In genomic region chr8:114929597-114929996, GRCm38 (mm10) we compare ENCODE assay signal across 17 mouse cellular contexts.
"Had no signal": no experiment of that assay in that cellular context is flagged by ENCODE, and none has a peak within 500 bp of the region (broad histone marks: within the 10 kb centered on the region; RNA-seq: fewer than 3 reads in every experiment).

No protein-coding gene starts in this region.

- H3K4me3 ChIP-seq: left cerebral cortex, adult 2 months; liver, embryonic 13.5 days; midbrain, embryonic 12.5 days; midbrain, embryonic 15.5 days; myocyte; neural tube, embryonic 13.5 days had no signal

- DNase-seq: kidney, adult 18-20 months; kidney, adult 9 months; kidney, postnatal 10 days; kidney, postnatal 36 days; layer of hippocampus, postnatal 36 days; liver, embryonic 13.5 days; lung, embryonic 14.5 days; lung, postnatal 14 days; right cerebral cortex, postnatal 25 days; thymus, adult 18-20 months; thymus, postnatal 36 days had no signal

- ATAC-seq: midbrain, embryonic 15.5 days had no signal

- H3K9me3 ChIP-seq: liver, embryonic 13.5 days; midbrain, embryonic 12.5 days; midbrain, embryonic 15.5 days; neural tube, embryonic 13.5 days had no signal

- H3K9ac ChIP-seq: liver, embryonic 13.5 days; lung, embryonic 14.5 days; midbrain, embryonic 12.5 days; midbrain, embryonic 15.5 days; neural tube, embryonic 13.5 days had no signal

- H3K36me3 ChIP-seq: liver, embryonic 13.5 days; midbrain, embryonic 12.5 days; midbrain, embryonic 15.5 days; neural tube, embryonic 13.5 days had no signal

- H3K27ac ChIP-seq: left cerebral cortex, adult 2 months; liver, embryonic 13.5 days; macrophage; midbrain, embryonic 12.5 days; midbrain, embryonic 15.5 days; neural tube, embryonic 13.5 days had no signal

- H3K4me2 ChIP-seq: liver, embryonic 13.5 days; lung, embryonic 14.5 days; midbrain, embryonic 12.5 days; midbrain, embryonic 15.5 days; neural tube, embryonic 13.5 days had no signal

- H3K27me3 ChIP-seq: liver, embryonic 13.5 days; neural tube, embryonic 13.5 days had no signal
